Mouse (Mus musculus) limb, embryonic 11.5 days (tissue): ENCODE measurements around the gene Slitrk4. TPM values are rescaled to one million over a fixed set of nuclear protein-coding genes. Genes with fewer than 3 reads are reported as not detected.

Experiments used
- ATAC-seq: fragments of 200-750 bp; cut with Nextera tagmentation; 2 replicates; pipeline ENCODE4 v1.8.0; 2017; ENCODE audit warnings: low read depth; ENCODE audit not compliant: insufficient number of reproducible peaks, low FRiP score, low TSS enrichment
- DNase-seq: peaks from one replicate; pipeline ENCODE4 v3.0.0-alpha.2; 2015; ENCODE audit warnings: low spot score
- H3K27ac ChIP-seq: fragments of 300-500 bp; sonication (generic); replicated peaks from 2 replicates; pipeline ENCODE4 v1.5.1; 2014; ENCODE audit warnings: low read depth, mild to moderate bottlenecking, low read length
- H3K27me3 ChIP-seq: fragments of 300-500 bp; sonication (generic); 2 replicates; pipeline ENCODE4 v1.6.1; 2014; ENCODE audit warnings: mild to moderate bottlenecking, low read length, mixed read lengths; ENCODE audit not compliant: control insufficient read depth, insufficient read depth
- H3K36me3 ChIP-seq: fragments of 300-500 bp; sonication (generic); 2 replicates; pipeline ENCODE4 v1.6.1; 2014; ENCODE audit warnings: mild to moderate bottlenecking, low read length, moderate library complexity, mixed read lengths; ENCODE audit not compliant: control insufficient read depth, insufficient read depth
- H3K4me1 ChIP-seq: fragments of 300-500 bp; sonication (generic); 2 replicates; pipeline ENCODE4 v1.6.1; 2014; ENCODE audit warnings: low read length, mixed read lengths; ENCODE audit not compliant: control insufficient read depth, insufficient read depth
- H3K4me2 ChIP-seq: fragments of 300-500 bp; sonication (generic); 2 replicates; pipeline ENCODE4 v1.6.1; 2014; ENCODE audit warnings: low read depth, mild to moderate bottlenecking, moderate library complexity; ENCODE audit not compliant: severe bottlenecking
- H3K4me3 ChIP-seq: fragments of 300-500 bp; sonication (generic); 2 replicates; pipeline ENCODE4 v1.5.1; 2014; ENCODE audit warnings: low read depth, low read length
- H3K9ac ChIP-seq: fragments of 300-500 bp; sonication (generic); 2 replicates; pipeline ENCODE4 v1.6.1; 2014; ENCODE audit warnings: mild to moderate bottlenecking, low read length
- H3K9me3 ChIP-seq: fragments of 300-500 bp; sonication (generic); 2 replicates; pipeline ENCODE4 v1.6.1; 2016; ENCODE audit warnings: low read length; ENCODE audit not compliant: control insufficient read depth
- WGBS: fragments of 180-500 bp; shearing (Covaris S2); extraction: QIAGEN DNeasy Blood & Tissue Kit; methylation state at CpG from one replicate; pipeline ENCODE4 v1.1.7; 2014; 5-methylcytosine and 5-hydroxymethylcytosine counted together
- polyA plus RNA-seq: library from polyadenylated mRNA; unstranded; fragments of >200 nt; fragmentation: Nextera tagmentation; extraction: Ambion mirVana; gene quantifications from 2 replicates; pipeline ENCODE4 v1.2.1, GENCODE M21; 2014

The Slitrk4 gene
- polyA plus RNA-seq: 0.70 and 1.1 TPM in 2 replicates

- no peaks in the 10 kb centered on the region for H3K9me3 ChIP-seq
- ATAC-seq (peak; percentile 39; the same call in 1 of the 2 replicates), DNase-seq (peak; percentile 49)
- H3K27ac ChIP-seq: no peak within 1 kb of the TSS
- no peaks in the 10 kb centered on the region for H3K36me3 ChIP-seq
- H3K4me1 ChIP-seq: no peaks in the 10 kb centered on the region
- peak within 1 kb of the TSS; percentile 23; the same call in 1 of the 2 replicates for H3K9ac ChIP-seq
- WGBS: 8% methylated on average over 44 of the region's 54 CpGs
- H3K4me3 ChIP-seq: peak within 1 kb of the TSS; percentile 37
- peak within 1 kb of the TSS; percentile 68 for H3K4me2 ChIP-seq
- H3K27me3 ChIP-seq: 0 out of 2 replicates have a peak, but pooled peaks cover 3% of the 10 kb centered on the region
These were observed at the start of gene Slitrk4 for GRCm38 (mm10) chrX:64276290-64277125. Slitrk4 (minus strand) TSS chrX:64276996.

DNA sequence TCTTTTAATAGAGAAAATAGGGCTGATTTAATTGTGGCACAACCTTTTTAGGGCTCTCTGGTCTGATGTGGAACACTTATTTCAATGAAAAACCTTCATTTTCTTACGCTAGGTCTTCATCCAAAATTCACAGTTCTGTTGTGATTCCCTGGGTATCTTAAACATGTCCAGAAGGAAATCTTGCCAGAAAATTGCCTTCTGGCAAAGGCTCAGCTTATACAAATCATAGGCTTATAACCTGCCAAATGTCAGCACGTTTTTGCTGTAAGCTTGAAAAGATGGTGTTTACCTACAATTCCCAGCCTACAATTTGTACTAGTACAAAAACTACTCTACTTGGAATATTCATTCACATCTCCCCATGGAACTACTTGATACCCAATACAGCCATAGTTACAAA lies 42.7 kb upstream of the Slitrk4 start:
- H3K27ac ChIP-seq: no peak overlapping the region
- no peaks in the 10 kb centered on the region for H3K4me1 ChIP-seq
- WGBS: 85% methylated on average over 2 of the region's 2 CpGs
- H3K4me2 ChIP-seq: no peak overlapping the region
- H3K9me3 ChIP-seq: no peaks in the 10 kb centered on the region
- no peaks in the 10 kb centered on the region for H3K36me3 ChIP-seq
- H3K9ac ChIP-seq: no peak overlapping the region
- ATAC-seq (no peak), DNase-seq (no peak)
- no peaks in the 10 kb centered on the region for H3K27me3 ChIP-seq
- H3K4me3 ChIP-seq: no peak overlapping the region

GRCm38 (mm10) chrX:64277991-64278301 lies 1.1 kb upstream of the Slitrk4 start:
- 42% methylated on average over 6 of the region's 6 CpGs for WGBS
- Histone ChIP-seq H3K4me3 (no peak overlapping the region), H3K4me1 (no peaks in the 10 kb centered on the region), H3K9me3 (no peaks in the 10 kb centered on the region), H3K27ac (no peak overlapping the region), H3K27me3 (0 out of 2 replicates have a peak, but pooled peaks cover 3% of the 10 kb centered on the region), H3K4me2 (no peak overlapping the region), H3K36me3 (no peaks in the 10 kb centered on the region), H3K9ac (no peak overlapping the region)
- ATAC-seq (no peak), DNase-seq (peak; percentile 21)

DNA sequence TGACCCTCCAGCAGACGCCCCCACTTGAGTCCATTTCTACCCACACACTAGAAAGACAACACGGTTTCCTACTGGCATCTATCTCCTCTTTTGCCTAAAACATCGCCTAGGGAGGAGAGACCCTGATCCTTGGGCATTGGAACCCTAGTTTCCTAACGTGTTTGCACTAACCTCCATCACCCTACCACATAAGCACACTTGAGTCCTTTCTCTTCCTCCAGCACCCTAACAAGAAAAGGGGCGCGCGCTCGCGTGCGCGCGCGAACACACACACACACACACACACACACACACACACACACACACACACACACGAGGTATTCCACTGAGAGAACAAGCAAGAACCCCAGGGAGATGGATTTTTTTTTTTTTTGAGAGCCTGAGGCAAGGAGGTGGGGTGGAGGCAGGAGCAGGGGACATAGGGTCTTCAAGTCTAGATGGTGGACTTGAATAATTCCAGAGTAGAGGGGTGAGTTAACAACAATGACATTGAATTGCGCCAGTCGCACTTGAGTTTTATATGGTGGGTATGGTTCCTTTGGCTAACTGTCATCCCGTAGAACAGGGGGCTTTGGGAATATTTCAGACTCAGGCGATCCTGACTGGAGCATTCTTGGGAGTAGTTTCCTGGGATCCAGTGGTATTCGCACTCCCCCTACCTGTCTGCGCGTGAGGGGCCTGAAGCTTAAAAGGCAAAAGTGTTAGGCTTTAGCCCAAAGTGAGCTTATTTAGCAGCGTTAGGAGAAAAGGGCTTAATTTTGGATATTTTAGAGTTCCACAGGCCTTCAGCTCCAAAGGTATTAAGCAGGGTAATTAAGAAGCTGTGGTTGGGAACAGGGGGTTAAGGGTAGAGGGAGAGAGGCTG lies 562 bp upstream of the Slitrk4 start:
- Histone ChIP-seq H3K4me2 (peak overlapping the region; percentile 68), H3K9ac (no peak overlapping the region), H3K4me1 (no peaks in the 10 kb centered on the region), H3K27me3 (0 out of 2 replicates have a peak, but pooled peaks cover 3% of the 10 kb centered on the region), H3K4me3 (peak overlapping the region; percentile 37), H3K27ac (no peak overlapping the region), H3K36me3 (no peaks in the 10 kb centered on the region), H3K9me3 (no peaks in the 10 kb centered on the region)
- 19% methylated on average over 20 of the region's 22 CpGs for WGBS
- DNase-seq (no peak), ATAC-seq (0 out of 2 replicates have a peak, but pooled peaks have one; percentile 35)

DNA sequence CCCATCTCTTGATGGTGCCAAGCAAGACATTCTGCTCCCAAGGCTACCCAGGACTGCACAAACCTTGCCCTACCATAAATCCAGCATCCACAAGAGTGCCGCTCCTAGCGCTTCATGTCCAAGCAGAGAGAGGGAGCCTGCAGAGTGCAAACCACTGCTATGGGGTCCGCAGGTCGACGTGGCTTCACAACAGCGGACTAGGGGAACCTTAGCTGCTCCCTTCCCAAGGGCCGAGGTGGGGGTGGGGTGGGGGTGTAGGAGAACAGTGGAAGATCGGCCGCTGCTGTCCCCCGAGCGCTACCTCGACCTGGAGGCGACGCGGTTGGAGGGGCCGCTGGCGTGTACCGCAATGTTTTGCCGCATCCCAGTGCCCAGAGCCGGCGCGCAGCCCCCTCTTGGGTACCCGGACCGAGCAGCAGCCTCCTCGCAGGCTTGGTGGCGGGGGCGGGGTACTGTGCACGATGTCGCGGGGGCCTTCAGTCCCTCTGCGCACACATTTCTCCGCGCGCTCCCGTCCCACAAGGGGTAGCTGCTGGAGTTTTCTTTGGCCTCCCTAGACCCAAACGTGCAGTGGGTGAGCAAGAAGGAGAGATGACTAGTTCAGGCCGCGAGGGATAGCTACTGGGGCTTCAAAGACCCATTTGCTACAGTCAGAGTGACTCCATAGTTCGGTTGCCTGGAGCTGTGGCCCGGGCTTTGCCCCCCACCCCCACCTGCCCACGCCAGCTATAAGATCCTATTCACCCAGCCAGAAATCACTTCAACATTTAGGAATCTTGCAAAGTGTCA lies 1.1 kb downstream of the Slitrk4 start:
- no peak overlapping the region for H3K9ac ChIP-seq
- DNase-seq: peak; percentile 24
- H3K36me3 ChIP-seq: no peaks in the 10 kb centered on the region
- no peaks in the 10 kb centered on the region for H3K4me1 ChIP-seq
- 18% methylated on average over 31 of the region's 41 CpGs for WGBS
- H3K27ac ChIP-seq: no peak overlapping the region
- H3K4me3 ChIP-seq: peak overlapping the region; percentile 37
- ATAC-seq: no peak; the same call in 1 of the 2 replicates
- 0 out of 2 replicates have a peak, but pooled peaks cover 3% of the 10 kb centered on the region for H3K27me3 ChIP-seq
- H3K9me3 ChIP-seq: no peaks in the 10 kb centered on the region
- H3K4me2 ChIP-seq: peak overlapping the region; percentile 68

DNA sequence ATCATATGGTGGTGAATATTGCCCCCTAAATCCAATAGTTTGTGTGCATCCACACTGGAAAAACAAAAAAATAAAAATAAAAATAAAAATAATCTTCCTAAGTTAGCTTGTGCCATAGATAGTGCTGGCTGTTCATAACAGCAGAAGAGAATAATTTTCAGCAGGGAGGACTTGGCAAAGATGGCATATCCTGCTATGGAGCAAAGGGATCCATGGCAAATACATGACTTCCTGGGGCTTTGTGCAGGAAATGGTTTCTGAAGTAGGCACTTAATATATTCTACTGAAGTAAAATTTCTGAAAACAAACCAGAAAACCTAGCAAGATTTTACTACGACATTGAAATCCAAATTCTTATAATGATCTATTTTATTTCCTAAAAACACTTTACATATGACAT lies 13.3 kb downstream of the Slitrk4 start:
- no peak for ATAC-seq
- WGBS: 83% methylated on average over 1 of the region's 1 CpGs
- Histone ChIP-seq H3K9me3 (no peaks in the 10 kb centered on the region), H3K4me3 (no peak overlapping the region), H3K4me1 (no peaks in the 10 kb centered on the region), H3K9ac (no peak overlapping the region), H3K27ac (no peak overlapping the region), H3K4me2 (no peak overlapping the region), H3K36me3 (no peaks in the 10 kb centered on the region), H3K27me3 (no peaks in the 10 kb centered on the region)
- no peak for DNase-seq
